Mouse (Mus musculus): ENCODE measurements around the gene Arhgap33.
"Not testable (repeated sequence)": the region's sequence is repeated elsewhere in the genome, so short reads cannot be mapped to it uniquely, and the experiment has no call there.

The Arhgap33 gene

GRCm38 (mm10) chr7:30553021-30553589, 18.2 kb upstream of the Arhgap33 start:
- DNase-seq (ENCODE audit: low read depth, low spot score), result peak; percentile 60

DNA sequence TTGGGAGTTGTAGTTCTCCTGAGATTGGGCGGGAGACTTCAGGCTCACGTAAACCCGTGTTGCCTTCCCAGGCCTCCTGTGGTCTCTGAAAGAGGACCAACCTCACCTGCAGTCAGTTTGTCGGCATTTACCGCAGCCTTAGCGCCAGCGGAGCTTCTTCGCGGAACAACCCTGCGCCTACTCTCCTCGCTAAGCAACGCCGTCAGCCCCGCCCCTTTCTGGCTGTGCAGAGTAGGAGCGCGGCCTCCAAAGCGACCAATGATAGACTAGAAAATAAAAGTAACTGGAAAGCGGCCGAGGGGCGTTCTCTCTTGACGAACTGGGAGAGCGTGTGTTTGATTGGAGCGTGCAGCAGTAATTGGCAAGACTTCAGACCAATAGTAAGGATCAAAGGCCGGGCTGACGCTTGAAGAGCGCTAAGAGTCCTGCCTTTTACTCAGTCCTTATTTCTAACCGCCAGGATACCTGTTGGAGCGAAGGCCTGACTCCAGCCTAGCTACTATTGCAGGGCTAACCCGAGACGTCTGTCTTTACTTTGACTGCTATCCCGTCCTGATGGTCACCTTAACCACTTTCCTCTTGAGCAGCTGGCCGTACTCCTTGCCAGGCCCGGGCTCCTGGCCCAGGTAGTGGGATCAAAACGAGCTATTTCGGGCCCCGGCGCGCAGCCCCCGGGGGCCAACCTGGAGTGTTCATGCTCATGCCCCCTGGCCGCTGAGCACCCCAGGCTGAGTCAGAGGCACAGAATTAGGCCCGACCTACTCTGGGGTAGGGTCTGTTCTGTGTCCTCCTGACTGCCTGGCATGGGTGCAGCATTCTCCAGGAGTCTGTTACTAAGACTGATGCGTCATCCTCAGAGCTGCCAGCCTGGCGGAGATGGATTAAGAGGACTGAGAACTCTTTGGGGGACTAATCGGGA, 17.5 kb upstream of the Arhgap33 start, which contains the start of the genes Hspb6 and Proser3:
TSS of gene Hspb6 (plus strand) at position 77 of the 919 bp plus-strand sequence.
TSS of gene Proser3 (minus strand) at position 198 of the 919 bp plus-strand sequence.
- DNase-seq (ENCODE audit: low read depth, low spot score), result peak; percentile 93

- peak; percentile 71 for DNase-seq (ENCODE audit: low read depth, low spot score)
Measured at GRCm38 (mm10) chr7:30551445-30552101, 16.7 kb upstream of the Arhgap33 start.

DNA sequence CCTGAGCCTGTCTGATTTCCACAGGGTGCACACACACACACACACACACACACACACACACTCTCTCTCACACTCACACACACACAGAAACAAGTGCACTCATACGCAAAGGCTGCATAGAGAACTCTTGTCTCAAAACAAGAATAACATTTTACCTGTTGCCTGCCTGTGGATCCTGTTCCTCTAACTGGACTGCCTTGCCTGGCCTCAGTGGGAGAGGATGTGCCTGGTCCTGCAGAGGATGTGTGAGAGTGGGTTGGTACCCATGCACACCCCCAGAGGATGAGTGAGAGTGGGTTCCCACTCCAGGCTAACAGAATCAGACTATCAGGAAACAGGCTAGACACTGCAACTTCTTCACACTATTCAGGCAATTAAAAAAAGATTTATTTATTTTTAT, 15.7 kb upstream of the Arhgap33 start:
- DNase-seq (ENCODE audit: low read depth, low spot score), result no peak

GRCm38 (mm10) chr7:30549880-30550279, 15.0 kb upstream of the Arhgap33 start:
- no peak for DNase-seq (ENCODE audit: low read depth, low spot score)

GRCm38 (mm10) chr7:30544327-30544726, 9.5 kb upstream of the Arhgap33 start:
- DNase-seq (ENCODE audit: low read depth, low spot score), result no peak

- DNase-seq (ENCODE audit: low read depth, low spot score), result no peak
Measured at GRCm38 (mm10) chr7:30540572-30540971, 5.7 kb upstream of the Arhgap33 start.

- no peak for DNase-seq (ENCODE audit: low read depth, low spot score)
Measured at GRCm38 (mm10) chr7:30533941-30534632, 773 bp downstream of the Arhgap33 start.

- DNase-seq (ENCODE audit: low read depth, low spot score), result no peak
Measured at GRCm38 (mm10) chr7:30532931-30533330, 1.9 kb downstream of the Arhgap33 start.

- DNase-seq (ENCODE audit: low read depth, low spot score), result no peak
Measured at GRCm38 (mm10) chr7:30531291-30531815, 3.5 kb downstream of the Arhgap33 start.

GRCm38 (mm10) chr7:30526981-30527380, 7.9 kb downstream of the Arhgap33 start:
- no peak for DNase-seq (ENCODE audit: low read depth, low spot score)

DNA sequence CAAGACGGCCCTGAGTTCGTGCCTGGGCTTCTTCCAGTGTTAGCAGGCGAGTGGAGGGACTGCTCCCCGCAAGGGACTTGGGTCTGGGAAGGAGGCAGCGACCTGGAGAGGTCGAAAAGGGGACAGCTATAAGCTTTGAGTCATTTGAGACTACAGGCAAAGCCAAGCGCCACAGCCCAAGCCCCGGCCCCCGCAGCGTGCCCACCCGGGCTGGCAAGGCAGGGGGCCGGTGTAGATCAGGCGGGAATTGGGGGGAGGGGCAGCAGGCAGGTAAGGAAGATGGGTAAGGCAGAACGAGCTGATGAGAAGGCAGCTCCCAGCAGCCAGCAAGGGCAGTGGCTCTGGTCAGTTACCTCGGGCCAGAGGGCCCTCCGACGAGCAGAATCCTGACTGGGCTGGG, 8.5 kb downstream of the Arhgap33 start:
- no peak for DNase-seq (ENCODE audit: low read depth, low spot score)

- DNase-seq (ENCODE audit: low read depth, low spot score), result no peak
Measured at GRCm38 (mm10) chr7:30525954-30526353, 8.9 kb downstream of the Arhgap33 start.

DNA sequence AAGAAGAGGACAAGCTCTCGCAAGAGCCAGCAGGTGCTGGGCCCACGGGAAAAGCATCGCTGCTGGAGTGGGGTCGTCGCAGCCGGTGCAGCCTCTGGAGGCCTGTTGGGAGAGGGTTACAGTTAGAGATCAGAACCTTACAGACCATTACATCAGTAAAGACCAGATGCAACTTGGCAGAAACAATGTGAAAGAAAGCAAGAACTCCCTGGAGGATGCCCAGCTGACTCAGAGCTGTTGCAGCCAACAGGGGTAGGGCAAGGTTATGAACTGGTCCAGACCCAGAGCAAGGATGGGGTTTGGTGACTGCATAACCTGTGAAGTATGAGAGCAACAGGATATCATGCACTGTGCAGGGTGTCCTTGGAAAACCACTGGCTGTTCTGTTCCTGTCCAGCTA, 10.4 kb downstream of the Arhgap33 start:
- DNase-seq (ENCODE audit: low read depth, low spot score), result no peak

DNA sequence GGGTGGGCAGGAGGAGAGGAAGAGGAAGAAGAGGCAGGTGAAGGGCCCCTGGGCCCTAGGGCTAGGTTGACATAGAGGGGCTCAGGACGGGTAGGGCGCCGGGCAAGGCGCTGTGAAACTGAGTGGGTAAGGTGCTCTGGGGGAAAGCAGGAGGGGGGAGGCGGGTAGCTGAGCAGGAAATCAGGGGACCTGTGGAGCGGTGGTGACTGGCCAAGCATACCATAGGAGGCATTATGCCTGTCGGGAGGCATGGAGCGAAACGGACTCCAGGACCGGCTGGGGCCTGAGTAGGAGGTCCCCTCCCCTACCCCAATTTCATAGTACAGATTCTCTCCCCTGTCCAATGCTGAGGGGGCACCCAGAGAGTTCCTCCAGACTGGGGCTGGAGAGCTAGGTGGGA, 12.0 kb downstream of the Arhgap33 start:
- DNase-seq (ENCODE audit: low read depth, low spot score), result no peak

GRCm38 (mm10) chr7:30520856-30521255, 14.0 kb downstream of the Arhgap33 start:
- no peak for DNase-seq (ENCODE audit: low read depth, low spot score)

GRCm38 (mm10) chr7:30520396-30520795, 14.5 kb downstream of the Arhgap33 start:
- no peak for DNase-seq (ENCODE audit: low read depth, low spot score)

DNA sequence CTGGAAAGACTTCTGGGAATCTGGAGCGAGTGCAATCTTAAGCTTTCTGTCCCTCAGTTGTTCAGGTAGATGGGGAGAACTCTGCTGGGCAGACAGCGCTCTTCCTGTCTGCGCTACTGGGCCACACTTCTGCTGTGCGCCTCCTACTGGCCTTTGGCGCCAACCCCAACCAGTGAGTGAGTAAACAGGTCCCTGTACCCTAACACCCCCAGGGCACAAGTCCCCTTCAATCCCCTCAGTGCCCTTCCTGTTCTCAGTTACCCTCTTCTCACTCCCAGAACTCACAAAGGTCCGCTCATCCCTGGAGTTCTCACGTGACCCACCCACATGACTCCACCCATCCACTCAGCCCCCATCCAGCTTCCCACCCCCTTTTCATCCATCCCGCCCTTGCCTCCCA, 16.5 kb downstream of the Arhgap33 start:
- DNase-seq (ENCODE audit: low read depth, low spot score), result no peak

- no peak for DNase-seq (ENCODE audit: low read depth, low spot score)
Measured at GRCm38 (mm10) chr7:30515003-30515760, 19.7 kb downstream of the Arhgap33 start.

DNA sequence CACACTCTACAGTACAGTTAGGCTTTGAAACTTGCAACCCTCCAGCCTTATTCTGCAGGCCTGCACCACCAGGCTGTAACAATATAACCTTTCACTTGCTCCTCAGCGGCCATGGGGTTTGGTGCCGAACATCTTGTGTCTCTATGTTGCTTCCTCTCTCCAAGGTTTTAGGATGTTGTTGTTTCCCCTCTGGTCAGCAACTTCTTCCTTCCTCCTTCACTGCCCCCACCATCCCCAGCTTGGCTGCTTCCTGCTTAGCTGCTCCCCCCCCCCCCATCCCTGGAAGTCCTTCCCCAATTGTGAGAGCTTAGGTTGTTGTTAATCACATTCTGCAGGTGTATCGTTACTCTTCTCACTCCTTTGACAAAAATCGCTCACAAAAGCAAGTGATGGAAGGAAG, 26.8 kb downstream of the Arhgap33 start:
- no peak for DNase-seq (ENCODE audit: low read depth, low spot score)

DNA sequence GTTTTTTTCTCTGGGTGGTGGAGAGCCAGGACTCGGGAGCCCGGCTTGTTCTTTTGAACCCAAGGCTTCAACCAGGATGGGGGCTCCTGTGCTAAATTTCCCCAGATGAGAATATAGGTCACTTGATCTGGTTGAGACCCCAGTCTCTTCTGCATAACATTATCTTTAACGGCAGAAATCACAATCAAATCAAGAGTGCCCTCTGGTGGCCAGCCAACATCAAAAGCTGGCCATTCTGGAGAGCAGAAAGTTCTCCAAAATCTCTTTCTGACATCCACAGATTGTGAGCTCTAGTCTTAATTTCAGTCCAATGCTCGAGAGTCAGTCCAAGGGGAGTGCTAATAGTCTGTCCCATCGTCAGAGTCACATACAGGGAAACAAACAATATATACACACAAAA, 33.7 kb downstream of the Arhgap33 start:
- not testable (repeated sequence) for DNase-seq (ENCODE audit: low read depth, low spot score)
